Mouse (Mus musculus) hindbrain, embryonic 16.5 days (tissue): ENCODE results near the gene Ranbp17. TPM values are rescaled to one million over a fixed set of nuclear protein-coding genes. Genes with fewer than 3 reads are reported as not detected.
A peak's percentile ranks its signal among the peaks of the same experiment; 100 is the strongest.

Experiments
- ATAC-seq: fragments of 200-750 bp; cut with Nextera tagmentation; 2 replicates; pipeline ENCODE4 v1.8.0; 2017; ENCODE audit warnings: moderate TSS enrichment, moderate library complexity
- H3K27ac ChIP-seq: fragments of 300-500 bp; sonication (generic); 2 replicates; pipeline ENCODE4 v1.5.1; 2014; ENCODE audit warnings: low read depth, mild to moderate bottlenecking, control low read depth, low read length, moderate library complexity
- H3K27me3 ChIP-seq: fragments of 300-500 bp; sonication (generic); replicated peaks from 2 replicates; pipeline ENCODE4 v1.6.1; 2014; ENCODE audit warnings: low read length; ENCODE audit not compliant: control insufficient read depth, insufficient read depth
- H3K36me3 ChIP-seq: fragments of 300-500 bp; sonication (generic); 2 replicates; pipeline ENCODE4 v1.6.1; 2014; ENCODE audit warnings: mild to moderate bottlenecking, low read length, moderate library complexity, mixed read lengths; ENCODE audit not compliant: control insufficient read depth, insufficient read depth
- H3K4me1 ChIP-seq: fragments of 300-500 bp; sonication (generic); 2 replicates; pipeline ENCODE4 v1.6.1; 2014; ENCODE audit warnings: low read depth, low read length; ENCODE audit not compliant: control insufficient read depth, insufficient read depth
- H3K4me2 ChIP-seq: fragments of 300-500 bp; sonication (generic); 2 replicates; pipeline ENCODE4 v1.6.1; 2014; ENCODE audit warnings: mild to moderate bottlenecking, low read length, control low read depth, moderate library complexity
- H3K4me3 ChIP-seq: fragments of 300-500 bp; sonication (generic); 2 replicates; pipeline ENCODE4 v1.5.1; 2014; ENCODE audit warnings: mild to moderate bottlenecking, low read length, control low read depth, moderate library complexity
- H3K9ac ChIP-seq: fragments of 300-500 bp; sonication (generic); 2 replicates; pipeline ENCODE4 v1.6.1; 2014; ENCODE audit warnings: low read depth, mild to moderate bottlenecking, control low read depth, low read length, moderate library complexity
- H3K9me3 ChIP-seq: fragments of 300-500 bp; sonication (generic); 2 replicates; pipeline ENCODE4 v1.6.1; 2014; ENCODE audit warnings: mild to moderate bottlenecking, low read length, moderate library complexity; ENCODE audit not compliant: control insufficient read depth
- WGBS: fragments of 180-500 bp; shearing (Covaris S2); extraction: QIAGEN DNeasy Blood & Tissue Kit; methylation state at CpG from one replicate; pipeline ENCODE4 v1.1.7; 2014; 5-methylcytosine and 5-hydroxymethylcytosine counted together
- polyA plus RNA-seq: library from polyadenylated mRNA; unstranded; fragments of >200 nt; fragmentation: Nextera tagmentation; extraction: Ambion mirVana; gene quantifications from 2 replicates; pipeline ENCODE4 v1.2.1, GENCODE M21; 2015

Gene Ranbp17
- polyA plus RNA-seq, 1 experiment from 2014 or later = 5.2 TPM

- Histone ChIP-seq H3K27ac (peak within 1 kb of the TSS; percentile 76), H3K9ac (peak within 1 kb of the TSS; percentile 57), H3K36me3 (no peaks in the 10 kb centered on the region), H3K27me3 (peaks cover 40% of the 10 kb centered on the region), H3K4me2 (peak within 1 kb of the TSS; percentile 45), H3K4me1 (peaks cover 9% of the 10 kb centered on the region), H3K4me3 (peak within 1 kb of the TSS; percentile 43), H3K9me3 (0 out of 2 replicates have a peak, but pooled peaks cover under 1% of the 10 kb centered on the region)
- peak; percentile 64 for ATAC-seq
- under 1% methylated on average over 80 of the region's 81 CpGs for WGBS
Observed at GRCm38 (mm10) chr11:33203383-33204328, 309.9 kb downstream of the Ranbp17 start, which contains the start of gene Tlx3. Gene Tlx3 (minus strand): TSS chr11:33203589.

GRCm38 (mm10) chr11:33202972-33203371, 310.6 kb downstream of the Ranbp17 start:
- H3K4me2 ChIP-seq = peak overlapping the region; percentile 45
- peaks cover 47% of the 10 kb centered on the region for H3K27me3 ChIP-seq
- no peaks in the 10 kb centered on the region for H3K36me3 ChIP-seq
- H3K9ac ChIP-seq = peak overlapping the region; percentile 57
- peak overlapping the region; percentile 76 for H3K27ac ChIP-seq
- 0 out of 2 replicates have a peak, but pooled peaks cover 2% of the 10 kb centered on the region for H3K9me3 ChIP-seq
- 1% methylated on average over 43 of the region's 47 CpGs for WGBS
- peak overlapping the region; percentile 43 for H3K4me3 ChIP-seq
- H3K4me1 ChIP-seq = peaks cover 9% of the 10 kb centered on the region
- no peak for ATAC-seq

GRCm38 (mm10) chr11:33202296-33202695, 311.2 kb downstream of the Ranbp17 start:
- WGBS = 2% methylated on average over 33 of the region's 37 CpGs
- peaks cover 9% of the 10 kb centered on the region for H3K4me1 ChIP-seq
- H3K27me3 ChIP-seq = peaks cover 54% of the 10 kb centered on the region
- ATAC-seq = peak; percentile 9; the same call in 1 of the 2 replicates
- H3K9ac ChIP-seq = peak overlapping the region; percentile 57
- H3K9me3 ChIP-seq = peaks cover 5% of the 10 kb centered on the region; the same call in 1 of the 2 replicates
- peak overlapping the region; percentile 76 for H3K27ac ChIP-seq
- H3K36me3 ChIP-seq = no peaks in the 10 kb centered on the region
- no peak overlapping the region for H3K4me2 ChIP-seq
- peak overlapping the region; percentile 43 for H3K4me3 ChIP-seq

- peaks cover 54% of the 10 kb centered on the region for H3K27me3 ChIP-seq
- peak overlapping the region; percentile 66; the same call in 1 of the 2 replicates for H3K27ac ChIP-seq
- H3K4me1 ChIP-seq = peaks cover 9% of the 10 kb centered on the region
- H3K4me3 ChIP-seq = peak overlapping the region; percentile 43
- ATAC-seq = no peak
- peak overlapping the region; percentile 42 for H3K4me2 ChIP-seq
- no peaks in the 10 kb centered on the region for H3K36me3 ChIP-seq
- peaks cover 8% of the 10 kb centered on the region for H3K9me3 ChIP-seq
- 1% methylated on average over 19 of the region's 19 CpGs for WGBS
- H3K9ac ChIP-seq = peak overlapping the region; percentile 52
Observed at GRCm38 (mm10) chr11:33201626-33202010, 311.9 kb downstream of the Ranbp17 start.

- peak overlapping the region; percentile 52 for H3K9ac ChIP-seq
- under 1% methylated on average over 76 of the region's 76 CpGs for WGBS
- H3K36me3 ChIP-seq = no peaks in the 10 kb centered on the region
- ATAC-seq = no peak
- H3K4me2 ChIP-seq = peak overlapping the region; percentile 42
- peaks cover 50% of the 10 kb centered on the region for H3K27me3 ChIP-seq
- peak overlapping the region; percentile 66 for H3K27ac ChIP-seq
- H3K4me1 ChIP-seq = peaks cover 9% of the 10 kb centered on the region
- peaks cover 8% of the 10 kb centered on the region for H3K9me3 ChIP-seq
- H3K4me3 ChIP-seq = peak overlapping the region; percentile 43
Observed at GRCm38 (mm10) chr11:33200764-33201625, 312.6 kb downstream of the Ranbp17 start.

- Histone ChIP-seq H3K27me3 (peaks cover 49% of the 10 kb centered on the region), H3K4me2 (peak overlapping the region; percentile 42), H3K36me3 (no peaks in the 10 kb centered on the region)
Observed at GRCm38 (mm10) chr11:33199906-33200763, 313.4 kb downstream of the Ranbp17 start.

GRCm38 (mm10) chr11:33199117-33199514, 314.4 kb downstream of the Ranbp17 start:
- H3K4me1 ChIP-seq = peaks cover 9% of the 10 kb centered on the region
- peak overlapping the region; percentile 42 for H3K4me2 ChIP-seq
- WGBS = 4% methylated on average over 15 of the region's 15 CpGs
- peak overlapping the region; percentile 20 for H3K4me3 ChIP-seq
- no peaks in the 10 kb centered on the region for H3K36me3 ChIP-seq
- ATAC-seq = no peak
- H3K27ac ChIP-seq = peak overlapping the region; percentile 2; the same call in 1 of the 2 replicates
- H3K27me3 ChIP-seq = peaks cover 50% of the 10 kb centered on the region
- H3K9me3 ChIP-seq = peaks cover 8% of the 10 kb centered on the region
- H3K9ac ChIP-seq = peak overlapping the region; percentile 4; the same call in 1 of the 2 replicates

More at GRCm38 (mm10) chr11:33199906-33200763, 313.4 kb downstream of the Ranbp17 start:
- H3K9ac ChIP-seq = peak overlapping the region; percentile 20
- H3K4me3 ChIP-seq = peak overlapping the region; percentile 43
- WGBS = 1% methylated on average over 45 of the region's 45 CpGs
- peaks cover 9% of the 10 kb centered on the region for H3K4me1 ChIP-seq
- H3K9me3 ChIP-seq = peaks cover 8% of the 10 kb centered on the region
- ATAC-seq = no peak
- H3K27ac ChIP-seq = peak overlapping the region; percentile 30
